Mouse (Mus musculus): Measurements from ENCODE around the gene Dnah8. TPM values are rescaled to one million over a fixed set of nuclear protein-coding genes. Genes with fewer than 3 reads are reported as not detected.

Dnah8 gene
- total RNA-seq, 2 experiments from 2014 or later = 19.6 to 27.1 TPM

- ATAC-seq (replicated peaks; ENCODE audit: poor library complexity) = no peak
Measured at GRCm38 (mm10) chr17:30739769-30740168, 115.6 kb downstream of the Dnah8 start.

GRCm38 (mm10) chr17:30743947-30744346 is 119.8 kb downstream of the Dnah8 start:
- ATAC-seq (replicated peaks; ENCODE audit: poor library complexity) = no peak

- peak; percentile 76 for ATAC-seq (replicated peaks; ENCODE audit: poor library complexity)
Measured at GRCm38 (mm10) chr17:30746056-30747024, 122.2 kb downstream of the Dnah8 start.

- ATAC-seq (replicated peaks; ENCODE audit: poor library complexity) = no peak
Measured at GRCm38 (mm10) chr17:30749391-30749790, 125.2 kb downstream of the Dnah8 start.

- no peak for ATAC-seq (replicated peaks; ENCODE audit: poor library complexity)
Measured at GRCm38 (mm10) chr17:30750269-30750668, 126.1 kb downstream of the Dnah8 start.

GRCm38 (mm10) chr17:30752370-30752818 is 128.2 kb downstream of the Dnah8 start:
- no peak for ATAC-seq (replicated peaks; ENCODE audit: poor library complexity)

GRCm38 (mm10) chr17:30753201-30753600 is 129.0 kb downstream of the Dnah8 start:
- no peak for ATAC-seq (replicated peaks; ENCODE audit: poor library complexity)

- ATAC-seq (replicated peaks; ENCODE audit: poor library complexity) = no peak
Measured at GRCm38 (mm10) chr17:30756771-30757170, 132.6 kb downstream of the Dnah8 start.

GRCm38 (mm10) chr17:30760307-30760706 is 136.2 kb downstream of the Dnah8 start:
- ATAC-seq (replicated peaks; ENCODE audit: poor library complexity) = no peak

- ATAC-seq (replicated peaks; ENCODE audit: poor library complexity) = no peak
Measured at GRCm38 (mm10) chr17:30764276-30764675, 140.1 kb downstream of the Dnah8 start.

- ATAC-seq (replicated peaks; ENCODE audit: poor library complexity) = no peak
Measured at GRCm38 (mm10) chr17:30774416-30774815, 150.3 kb downstream of the Dnah8 start.

GRCm38 (mm10) chr17:30775096-30775495 is 150.9 kb downstream of the Dnah8 start:
- no peak for ATAC-seq (replicated peaks; ENCODE audit: poor library complexity)

GRCm38 (mm10) chr17:30781046-30781445 is 156.9 kb downstream of the Dnah8 start:
- ATAC-seq (replicated peaks; ENCODE audit: poor library complexity) = no peak

GRCm38 (mm10) chr17:30782286-30782685 is 158.1 kb downstream of the Dnah8 start:
- no peak for ATAC-seq (replicated peaks; ENCODE audit: poor library complexity)

GRCm38 (mm10) chr17:30788361-30788760 is 164.2 kb downstream of the Dnah8 start:
- no peak for ATAC-seq (replicated peaks; ENCODE audit: poor library complexity)

GRCm38 (mm10) chr17:30790816-30791215 is 166.7 kb downstream of the Dnah8 start:
- ATAC-seq (replicated peaks; ENCODE audit: poor library complexity) = no peak

- ATAC-seq (replicated peaks; ENCODE audit: poor library complexity) = no peak
Measured at GRCm38 (mm10) chr17:30792396-30792795, 168.2 kb downstream of the Dnah8 start.

- no peak for ATAC-seq (replicated peaks; ENCODE audit: poor library complexity)
Measured at GRCm38 (mm10) chr17:30796616-30797015, 172.5 kb downstream of the Dnah8 start.

- no peak for ATAC-seq (replicated peaks; ENCODE audit: poor library complexity)
Measured at GRCm38 (mm10) chr17:30800261-30800985, 176.3 kb downstream of the Dnah8 start.

- ATAC-seq (replicated peaks; ENCODE audit: poor library complexity) = no peak
Measured at GRCm38 (mm10) chr17:30803668-30804067, 179.5 kb downstream of the Dnah8 start.

GRCm38 (mm10) chr17:30804955-30805354 is 180.8 kb downstream of the Dnah8 start:
- ATAC-seq (replicated peaks; ENCODE audit: poor library complexity) = no peak

Data from megakaryocyte progenitor cell, adult 5-6 weeks (primary cell).